Mouse (Mus musculus): ENCODE measurements at regions not wholly inside any gene's neighbourhood (a gene's known extent, or its start where the extent isn't known, plus 50 kb on each side); places are given as distances from the start of the nearest gene placed in this dataset.

GRCm38 (mm10) chr5:26338191-26338590, 80.7 kb downstream of the Gm7361 start:
- DNase-seq = peak; percentile 68

- DNase-seq = peak; percentile 32
Measured at GRCm38 (mm10) chr5:26339266-26339665, 81.8 kb downstream of the Gm7361 start.

DNA sequence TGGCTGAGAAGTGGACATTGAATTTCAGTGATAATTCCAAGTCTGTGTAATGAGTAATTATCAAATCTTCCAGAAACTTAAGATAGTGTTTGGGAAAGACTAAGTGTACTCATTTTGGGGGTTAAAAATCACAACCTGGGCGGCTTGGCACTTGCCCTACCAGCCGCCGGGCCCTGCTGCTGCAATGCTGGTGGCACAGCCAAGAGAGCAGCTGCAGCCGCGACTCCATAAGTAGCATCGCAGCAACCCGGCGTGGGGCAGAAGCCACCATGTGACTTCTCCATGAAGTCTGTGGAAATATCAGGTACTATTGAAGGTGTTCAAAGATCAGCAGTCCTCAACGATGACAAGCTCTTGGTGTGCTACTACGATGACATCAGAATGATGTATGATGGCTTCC, 97.7 kb downstream of the Gm7361 start:
- no peak for DNase-seq

DNA sequence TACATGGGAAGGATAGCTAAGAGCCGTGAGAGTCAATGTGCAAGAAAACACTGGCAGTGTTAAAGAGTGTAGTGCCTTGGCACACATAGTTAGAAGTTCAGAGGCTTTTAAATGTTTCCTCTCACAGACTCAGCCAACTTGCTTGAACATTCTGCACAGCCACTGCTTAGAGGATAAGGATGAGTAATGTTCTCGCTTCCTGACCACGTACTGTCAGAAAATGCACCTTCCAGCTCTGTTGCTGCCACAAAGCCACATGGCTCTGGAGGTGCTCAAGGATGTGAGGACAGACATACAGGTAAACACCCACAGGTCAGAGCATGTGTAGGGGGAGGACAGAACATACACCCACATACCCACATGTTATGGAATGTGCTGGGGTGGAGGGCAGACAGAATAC, 101.6 kb downstream of the Gm7361 start:
- no peak for DNase-seq

- DNase-seq = no peak
Measured at GRCm38 (mm10) chr5:26374175-26374984, 116.9 kb downstream of the Gm7361 start.

- no peak for DNase-seq
Measured at GRCm38 (mm10) chr5:26407088-26407672, 149.7 kb downstream of the Gm7361 start.

- no peak for DNase-seq
Measured at GRCm38 (mm10) chr5:26413185-26413584, 155.7 kb downstream of the Gm7361 start.

GRCm38 (mm10) chr5:26444331-26445200, 187.1 kb downstream of the Gm7361 start:
- DNase-seq = no peak

DNA sequence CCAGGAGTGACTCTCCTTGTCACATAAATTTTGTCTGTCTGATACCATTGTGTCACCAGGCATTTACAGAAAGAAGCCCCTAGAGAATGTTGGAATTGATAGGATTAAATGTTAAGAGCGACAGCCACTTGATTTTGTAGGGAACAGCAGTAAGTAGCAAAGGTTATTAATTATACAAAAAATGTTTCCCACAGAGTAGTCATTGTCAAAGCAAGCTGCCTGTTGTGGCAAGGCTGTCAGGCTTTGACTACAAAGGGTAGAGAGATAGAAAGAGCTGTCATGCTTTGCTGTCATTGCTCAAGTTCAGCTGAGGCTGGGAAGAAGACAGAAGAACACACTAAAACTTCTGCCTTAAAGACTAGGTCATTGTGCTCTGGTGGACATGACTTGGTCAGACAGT, 193.8 kb downstream of the Gm7361 start:
- DNase-seq = no peak

DNA sequence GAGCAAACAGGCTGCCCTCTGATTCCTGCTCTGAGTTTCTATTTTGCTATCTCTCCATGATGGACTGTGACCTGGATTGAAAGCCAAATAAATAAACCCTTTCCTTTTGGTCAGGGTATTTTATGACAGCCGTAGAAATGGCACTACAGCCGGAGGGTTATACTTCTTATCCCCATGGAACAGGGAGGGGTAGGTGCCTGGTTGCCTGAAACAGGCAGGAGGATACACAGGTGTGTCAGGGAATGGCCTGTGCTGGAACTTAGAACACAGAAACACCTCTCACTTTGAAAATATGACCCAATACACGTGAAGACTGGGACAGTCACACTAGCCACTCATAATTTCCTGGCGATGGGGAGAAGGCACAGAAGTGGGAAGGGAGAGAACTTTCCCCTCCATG, 200.1 kb downstream of the Gm7361 start:
- DNase-seq = no peak

GRCm38 (mm10) chr5:26466666-26467065, 209.2 kb downstream of the Gm7361 start:
- DNase-seq = no peak

- peak; percentile 57 for DNase-seq
Measured at GRCm38 (mm10) chr5:26485726-26486125, 228.2 kb downstream of the Gm7361 start.

DNA sequence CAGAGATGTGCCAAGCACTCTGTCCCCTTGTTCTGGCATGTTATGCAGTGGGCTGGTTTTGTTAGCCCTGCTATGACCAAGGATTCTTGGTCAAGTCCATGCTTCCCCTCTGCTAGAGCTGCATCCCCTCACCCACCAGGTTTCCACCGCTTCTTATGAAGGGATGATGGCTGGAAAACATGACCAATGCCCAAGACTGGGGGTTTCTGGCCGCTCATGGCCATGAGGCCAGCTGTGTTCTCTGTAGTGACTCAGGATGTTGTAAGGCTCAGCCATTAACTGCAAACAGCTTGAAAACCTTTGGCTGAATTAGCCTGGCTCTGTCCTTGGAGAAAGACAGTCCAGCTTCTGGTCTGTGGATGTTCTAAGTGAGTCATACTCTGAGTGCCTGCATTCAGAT, 236.5 kb downstream of the Gm7361 start:
- no peak for DNase-seq

- DNase-seq = peak; percentile 96
Measured at GRCm38 (mm10) chr5:26497641-26498430, 240.3 kb downstream of the Gm7361 start.

DNA sequence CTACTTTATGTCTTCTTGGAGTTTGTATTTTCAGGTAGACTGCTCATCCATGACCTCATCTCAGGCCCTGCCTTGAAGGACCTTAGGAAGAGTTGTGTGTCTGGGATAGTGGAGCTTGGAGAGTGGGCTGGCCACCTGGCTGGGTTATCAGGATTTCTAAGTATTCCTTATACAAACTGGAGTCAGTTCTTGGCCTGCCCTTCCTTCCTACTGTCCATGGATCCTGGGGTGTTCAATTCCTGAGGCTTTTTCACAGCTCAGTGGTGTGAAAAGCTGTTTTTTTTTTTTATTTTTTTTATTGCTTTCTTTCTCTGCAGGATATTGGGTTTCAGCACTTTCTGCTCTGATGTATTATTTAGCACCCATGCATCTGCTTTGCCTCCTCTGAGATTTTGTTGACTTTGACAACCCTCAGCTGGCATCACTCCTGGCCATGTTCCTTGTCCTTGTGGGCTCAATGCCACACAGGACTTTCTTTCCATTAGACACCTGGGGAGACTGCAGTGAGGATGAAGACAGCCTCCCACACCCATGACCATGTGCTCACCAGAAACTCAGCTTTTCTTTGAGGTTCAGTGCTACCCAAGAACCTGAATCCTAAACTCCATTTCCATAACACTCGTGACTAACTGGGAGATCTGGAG, 252.2 kb downstream of the Gm7361 start:
- DNase-seq = no peak

DNA sequence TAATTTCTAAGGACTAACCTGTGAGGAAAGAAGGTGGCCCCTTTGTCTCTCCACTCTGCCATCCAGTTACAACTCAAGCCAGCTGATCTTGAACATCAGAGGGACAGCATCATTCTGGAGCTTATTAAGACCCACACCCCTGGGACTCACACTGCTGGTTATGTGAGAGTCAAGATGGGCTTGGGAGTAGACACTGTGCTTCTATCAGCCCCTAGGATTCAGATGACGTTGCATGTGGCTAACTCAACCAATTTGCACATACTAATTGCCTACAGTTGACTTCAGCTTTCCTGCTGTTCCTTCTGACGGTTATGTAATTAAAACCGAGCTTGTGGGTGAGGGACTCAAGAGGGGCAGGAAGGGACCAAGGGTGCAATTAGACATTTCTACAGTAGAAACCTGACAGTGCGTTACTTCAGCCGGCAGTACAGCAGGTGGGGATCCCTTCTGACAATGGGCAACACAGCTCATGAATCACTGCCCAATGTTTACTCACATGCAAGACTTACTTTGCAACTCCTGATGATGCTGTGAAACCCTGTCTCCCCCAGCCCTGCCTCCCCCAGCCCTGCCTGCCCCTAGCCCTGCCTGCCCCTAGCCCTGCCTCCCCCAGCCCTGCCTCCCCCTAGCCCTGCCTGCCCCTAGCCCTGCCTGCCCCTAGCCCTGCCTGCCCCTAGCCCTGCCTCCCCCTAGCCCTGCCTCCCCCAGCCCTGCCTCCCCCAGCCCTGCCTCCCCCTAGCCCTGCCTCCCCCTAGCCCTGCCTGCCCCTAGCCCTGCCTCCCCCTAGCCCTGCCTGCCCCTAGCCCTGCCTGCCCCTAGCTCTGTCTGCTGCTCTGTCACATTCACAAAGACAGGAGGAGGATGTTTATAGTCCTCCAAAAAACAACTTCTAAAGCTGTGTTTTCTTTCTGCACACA, 255.8 kb downstream of the Gm7361 start:
- DNase-seq = no peak

DNA sequence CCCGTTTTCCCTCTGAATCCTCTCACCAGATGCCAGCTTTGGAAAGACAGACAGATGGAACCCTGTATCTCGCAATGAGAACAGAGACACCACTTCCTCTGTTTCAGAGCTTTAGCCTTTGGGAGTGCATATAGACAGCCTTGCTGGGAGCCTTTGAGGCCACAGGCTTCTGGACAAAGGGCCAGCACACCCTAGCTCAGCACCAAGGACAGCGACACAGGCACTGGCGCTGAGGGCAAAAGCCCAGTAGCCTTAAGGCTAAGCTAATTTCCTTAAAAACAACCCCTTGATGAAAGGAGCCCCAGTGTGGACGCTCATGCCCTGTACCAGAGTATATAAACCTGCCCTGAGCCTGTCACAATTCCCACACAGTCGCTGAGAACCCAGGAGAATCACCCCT, 278.1 kb downstream of the Gm7361 start:
- DNase-seq = no peak

DNA sequence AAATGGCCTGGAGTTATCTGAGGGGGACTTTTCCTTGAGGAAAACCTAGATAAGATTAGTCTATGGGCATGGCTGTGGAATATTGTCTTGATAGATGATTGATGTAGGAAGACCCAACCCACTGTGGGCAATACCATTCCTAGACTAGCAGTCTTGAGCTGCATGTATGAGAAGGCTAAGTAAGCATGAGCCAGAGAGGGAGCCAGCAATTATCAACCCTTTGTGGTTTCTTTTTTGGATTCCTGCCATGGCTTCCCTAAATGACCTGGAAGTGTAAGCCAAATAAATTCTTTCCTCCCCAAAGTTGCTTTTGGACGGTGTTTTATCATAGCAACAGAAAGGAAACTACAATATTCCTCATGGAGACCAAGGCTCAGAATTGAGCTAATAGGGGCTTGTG, 253.7 kb upstream of the Dpp6 start:
- peak; percentile 70 for DNase-seq

GRCm38 (mm10) chr5:26564056-26564455, 252.9 kb upstream of the Dpp6 start:
- peak; percentile 96 for DNase-seq

DNA sequence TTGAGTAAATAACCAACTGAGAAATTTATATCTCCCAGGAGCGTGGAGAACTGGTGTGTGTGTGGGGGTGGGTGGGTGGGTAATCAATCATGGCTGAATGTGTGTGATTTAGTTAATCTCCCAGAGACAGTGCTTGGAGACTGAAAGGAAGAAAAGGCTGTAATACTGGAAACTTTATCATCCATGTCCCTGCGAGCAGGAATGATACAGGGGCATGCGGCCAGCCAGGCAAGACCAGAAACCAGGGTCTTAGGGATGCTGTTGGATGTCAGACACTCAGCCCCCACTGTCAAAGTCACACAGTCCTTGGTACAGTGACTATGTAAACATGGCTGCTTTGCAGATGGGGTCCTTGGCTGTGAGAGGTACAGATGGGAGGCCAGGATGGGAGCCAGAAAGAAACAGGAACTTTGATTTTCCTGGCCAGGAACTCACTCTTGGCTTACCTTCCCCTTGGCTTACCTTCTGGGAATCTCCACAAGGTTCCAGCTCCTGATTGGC, 244.3 kb upstream of the Dpp6 start:
- DNase-seq = peak; percentile 95

GRCm38 (mm10) chr5:26573446-26573845, 243.6 kb upstream of the Dpp6 start:
- DNase-seq = peak; percentile 67

All from cerebellum, adult 9-10 months (tissue).